Mouse (Mus musculus) liver, embryonic 13.5 days (tissue): ENCODE measurements at regions not wholly inside any gene's neighbourhood (a gene's known extent, or its start where the extent isn't known, plus 50 kb on each side); places are given as distances from the start of the nearest gene placed in this dataset.

Source experiments
- ATAC-seq: fragments of 200-750 bp; cut with Nextera tagmentation; 2 replicates; pipeline ENCODE4 v1.8.0; 2017; ENCODE audit warnings: low read depth, mild to moderate bottlenecking, moderate number of reproducible peaks, moderate library complexity
- DNase-seq: peaks from one replicate; pipeline ENCODE4 v3.0.0; 2022
- H3K27ac ChIP-seq: fragments of 300-500 bp; sonication (generic); 2 replicates; pipeline ENCODE4 v1.5.1; 2015; ENCODE audit warnings: moderate library complexity, mild to moderate bottlenecking, inconsistent platforms
- H3K27me3 ChIP-seq: fragments of 300-500 bp; sonication (generic); 2 replicates; pipeline ENCODE4 v1.6.1; 2015; ENCODE audit warnings: mild to moderate bottlenecking, inconsistent platforms
- H3K36me3 ChIP-seq: fragments of 300-500 bp; sonication (generic); 2 replicates; pipeline ENCODE4 v1.6.1; 2015; ENCODE audit warnings: mild to moderate bottlenecking, inconsistent platforms
- H3K4me1 ChIP-seq: fragments of 300-500 bp; sonication (generic); replicated peaks from 2 replicates; pipeline ENCODE4 v1.6.1; 2015; ENCODE audit warnings: inconsistent platforms
- H3K4me2 ChIP-seq: fragments of 300-500 bp; sonication (generic); 2 replicates; pipeline ENCODE4 v1.6.1; 2015; ENCODE audit warnings: inconsistent platforms, mild to moderate bottlenecking, moderate library complexity
- H3K4me3 ChIP-seq: fragments of 300-500 bp; sonication (generic); replicated peaks from 2 replicates; pipeline ENCODE4 v1.5.1; 2015; ENCODE audit warnings: mild to moderate bottlenecking, inconsistent platforms
- H3K9ac ChIP-seq: fragments of 300-500 bp; sonication (generic); 2 replicates; pipeline ENCODE4 v1.6.1; 2015; ENCODE audit warnings: mild to moderate bottlenecking, inconsistent platforms
- H3K9me3 ChIP-seq: fragments of 300-500 bp; sonication (generic); replicated peaks from 2 replicates; pipeline ENCODE4 v1.6.1; 2016; ENCODE audit warnings: inconsistent platforms
- WGBS: fragments of 180-500 bp; shearing (Covaris S2); methylation state at CpG from one replicate; pipeline ENCODE4 v1.1.7; 2015; ENCODE audit not compliant: insufficient replicate concordance; 5-methylcytosine and 5-hydroxymethylcytosine counted together

DNA sequence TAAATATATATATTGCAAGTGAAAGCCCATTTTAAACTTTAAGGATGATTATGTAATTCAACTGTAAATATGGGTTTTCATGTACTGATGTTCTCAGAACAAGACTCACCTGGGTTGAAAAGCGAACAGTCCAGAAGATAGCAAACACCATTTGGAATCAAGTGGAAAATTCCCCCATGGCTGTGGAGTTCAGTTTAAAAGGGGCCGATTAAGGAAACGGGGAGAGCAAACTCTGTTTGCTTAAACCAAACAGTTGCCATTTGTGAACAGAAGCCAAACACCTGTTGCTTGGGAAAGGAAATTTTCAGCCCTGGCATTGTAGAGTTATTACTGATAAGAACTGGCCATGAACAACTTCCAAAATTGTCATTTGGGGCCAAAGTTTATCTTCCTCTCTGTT, 126.1 kb downstream of the Tent5c start:
- Histone ChIP-seq H3K27me3 (peaks cover 36% of the 10 kb centered on the region), H3K4me2 (no peak overlapping the region), H3K4me1 (no peaks in the 10 kb centered on the region), H3K9ac (no peak overlapping the region), H3K9me3 (no peaks in the 10 kb centered on the region), H3K27ac (no peak overlapping the region), H3K4me3 (no peak overlapping the region), H3K36me3 (no peaks in the 10 kb centered on the region)
- ATAC-seq (no peak), DNase-seq (no peak)
- WGBS, result 56% methylated on average over 3 of the region's 3 CpGs

- Histone ChIP-seq H3K27ac (no peak overlapping the region), H3K36me3 (no peaks in the 10 kb centered on the region), H3K9ac (no peak overlapping the region), H3K4me1 (no peaks in the 10 kb centered on the region), H3K9me3 (no peaks in the 10 kb centered on the region), H3K4me3 (no peak overlapping the region), H3K27me3 (peaks cover 30% of the 10 kb centered on the region), H3K4me2 (no peak overlapping the region)
- 47% methylated on average over 3 of the region's 3 CpGs for WGBS
- DNase-seq (no peak), ATAC-seq (no peak)
Observed at GRCm38 (mm10) chr3:100360019-100360418, 129.1 kb downstream of the Tent5c start.

- no peak overlapping the region for H3K9ac ChIP-seq
- 20% methylated on average over 8 of the region's 8 CpGs for WGBS
- H3K4me2 ChIP-seq, result peak overlapping the region; percentile 29; the same call in 1 of the 2 replicates
- H3K27me3 ChIP-seq, result peaks cover 23% of the 10 kb centered on the region
- no peaks in the 10 kb centered on the region for H3K36me3 ChIP-seq
- no peak; the same call in 1 of the 2 replicates for ATAC-seq
- H3K27ac ChIP-seq, result no peak overlapping the region
- no peak overlapping the region for H3K4me3 ChIP-seq
- H3K9me3 ChIP-seq, result no peaks in the 10 kb centered on the region
- H3K4me1 ChIP-seq, result no peaks in the 10 kb centered on the region
- DNase-seq, result peak; percentile 9
Observed at GRCm38 (mm10) chr3:100359036-100359435, 130.1 kb downstream of the Tent5c start.

GRCm38 (mm10) chr3:100333478-100333877, 155.6 kb downstream of the Tent5c start:
- DNase-seq (no peak), ATAC-seq (no peak)
- Histone ChIP-seq H3K9ac (no peak overlapping the region), H3K4me3 (no peak overlapping the region), H3K36me3 (no peaks in the 10 kb centered on the region), H3K9me3 (no peaks in the 10 kb centered on the region), H3K4me1 (no peaks in the 10 kb centered on the region), H3K27ac (no peak overlapping the region), H3K4me2 (no peak overlapping the region), H3K27me3 (no peaks in the 10 kb centered on the region)
- 73% methylated on average over 2 of the region's 2 CpGs for WGBS

- H3K36me3 ChIP-seq, result no peaks in the 10 kb centered on the region
- DNase-seq, result no peak
- no peak overlapping the region for H3K4me3 ChIP-seq
- H3K4me1 ChIP-seq, result no peaks in the 10 kb centered on the region
- H3K9me3 ChIP-seq, result no peaks in the 10 kb centered on the region
- H3K27ac ChIP-seq, result no peak overlapping the region
- H3K4me2 ChIP-seq, result no peak overlapping the region
- no peak overlapping the region for H3K9ac ChIP-seq
- no peak for ATAC-seq
- H3K27me3 ChIP-seq, result no peaks in the 10 kb centered on the region
Observed at GRCm38 (mm10) chr3:100318357-100318756, 156.2 kb upstream of the Wdr3 start.

DNA sequence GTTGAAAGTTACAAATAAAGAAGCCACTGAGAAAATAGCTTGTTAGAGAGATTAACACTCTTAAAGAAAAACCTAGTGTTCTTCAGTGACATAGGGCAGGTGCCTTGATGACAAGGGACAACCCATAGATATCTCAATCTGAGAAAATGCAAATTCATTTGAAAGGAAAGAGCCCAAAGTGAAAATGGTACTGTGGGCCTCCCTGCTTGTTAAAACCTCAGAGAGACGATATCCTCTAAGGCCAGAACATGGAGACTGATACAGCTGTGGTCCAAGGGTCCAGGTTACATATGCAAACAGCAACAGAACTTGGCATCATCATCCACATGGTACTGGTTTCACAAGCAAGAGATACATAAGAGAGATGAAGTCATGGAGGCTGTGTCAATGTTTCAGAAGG, 125.6 kb upstream of the Wdr3 start:
- H3K4me1 ChIP-seq, result no peaks in the 10 kb centered on the region
- ATAC-seq (no peak), DNase-seq (no peak)
- H3K9me3 ChIP-seq, result no peaks in the 10 kb centered on the region
- H3K27ac ChIP-seq, result no peak overlapping the region
- no peaks in the 10 kb centered on the region for H3K36me3 ChIP-seq
- no peak overlapping the region for H3K4me2 ChIP-seq
- no peak overlapping the region for H3K9ac ChIP-seq
- no peak overlapping the region for H3K4me3 ChIP-seq
- no peaks in the 10 kb centered on the region for H3K27me3 ChIP-seq
- WGBS, result 48% methylated on average over 1 of the region's 1 CpGs

GRCm38 (mm10) chr3:100266976-100267375, 104.8 kb upstream of the Wdr3 start:
- no peak for DNase-seq
- H3K9me3 ChIP-seq, result no peaks in the 10 kb centered on the region
- no peak for ATAC-seq
- no peaks in the 10 kb centered on the region for H3K27me3 ChIP-seq
- H3K9ac ChIP-seq, result no peak overlapping the region
- H3K4me1 ChIP-seq, result no peaks in the 10 kb centered on the region
- no peak overlapping the region for H3K27ac ChIP-seq
- no peaks in the 10 kb centered on the region for H3K36me3 ChIP-seq
- no peak overlapping the region for H3K4me2 ChIP-seq
- H3K4me3 ChIP-seq, result no peak overlapping the region

- WGBS, result 36% methylated on average over 5 of the region's 5 CpGs
- ATAC-seq (no peak), DNase-seq (no peak)
- Histone ChIP-seq H3K4me3 (no peak overlapping the region), H3K9ac (no peak overlapping the region), H3K4me1 (no peaks in the 10 kb centered on the region), H3K9me3 (no peaks in the 10 kb centered on the region), H3K27me3 (no peaks in the 10 kb centered on the region), H3K27ac (no peak overlapping the region), H3K36me3 (no peaks in the 10 kb centered on the region), H3K4me2 (no peak overlapping the region)
Observed at GRCm38 (mm10) chr3:100264991-100265390, 102.8 kb upstream of the Wdr3 start.
